Mouse (Mus musculus): ENCODE measurements around the gene Slc37a4. TPM values are rescaled to one million over a fixed set of nuclear protein-coding genes. Genes with fewer than 3 reads are reported as not detected.
"Not testable (repeated sequence)": the region's sequence is repeated elsewhere in the genome, so short reads cannot be mapped to it uniquely, and the experiment has no call there.

Slc37a4 gene
- polyA plus RNA-seq, 1 experiment from 2014 or later: 44.1 TPM

DNA sequence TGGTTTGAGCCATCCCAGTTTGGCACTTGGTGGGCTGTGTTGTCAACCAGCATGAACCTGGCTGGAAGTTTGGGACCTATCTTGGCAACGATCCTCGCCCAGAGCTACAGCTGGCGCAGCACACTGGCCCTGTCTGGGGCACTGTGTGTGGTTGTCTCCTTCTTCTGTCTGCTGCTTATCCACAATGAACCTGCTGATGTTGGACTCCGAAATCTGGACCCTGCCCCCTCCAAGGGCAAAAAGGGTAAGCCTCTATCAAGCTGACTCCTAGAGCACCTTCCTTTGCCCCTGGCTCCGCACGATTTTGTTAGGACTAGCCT lies 3.1 kb downstream of the Slc37a4 start:
- Histone ChIP-seq H3K4me1 (peaks cover 22% of the 10 kb centered on the region), H3K27me3 (replicated peaks) (no peaks in the 10 kb centered on the region), H3K9me3 (no peaks in the 10 kb centered on the region), H3K36me3 (peaks cover 62% of the 10 kb centered on the region), H3K4me2 (replicated peaks) (peak overlapping the region; percentile 95; the same call in 1 of the 2 replicates), H3K4me3 (no peak overlapping the region), H3K9ac (no peak overlapping the region), H3K27ac (no peak overlapping the region)
- no peak for ATAC-seq (ENCODE audit: low FRiP score, low read depth)
- WGBS: 92% methylated on average over 6 of the region's 6 CpGs

GRCm38 (mm10) chr9:44401081-44401480 lies 4.4 kb downstream of the Slc37a4 start:
- ATAC-seq (ENCODE audit: low FRiP score, low read depth): no peak
- H3K9ac ChIP-seq: no peak overlapping the region
- H3K9me3 ChIP-seq: no peaks in the 10 kb centered on the region
- H3K36me3 ChIP-seq: peaks cover 66% of the 10 kb centered on the region
- 90% methylated on average over 4 of the region's 4 CpGs for WGBS
- H3K27ac ChIP-seq: no peak overlapping the region
- H3K4me1 ChIP-seq: peaks cover 24% of the 10 kb centered on the region
- no peak overlapping the region for H3K4me2 ChIP-seq (replicated peaks)
- H3K27me3 ChIP-seq (replicated peaks): no peaks in the 10 kb centered on the region
- no peak overlapping the region; the same call in 1 of the 2 replicates for H3K4me3 ChIP-seq

GRCm38 (mm10) chr9:44405011-44405410 lies 8.4 kb downstream of the Slc37a4 start:
- Histone ChIP-seq H3K27ac (no peak overlapping the region), H3K4me1 (peaks cover 11% of the 10 kb centered on the region), H3K4me3 (no peak overlapping the region)

DNA sequence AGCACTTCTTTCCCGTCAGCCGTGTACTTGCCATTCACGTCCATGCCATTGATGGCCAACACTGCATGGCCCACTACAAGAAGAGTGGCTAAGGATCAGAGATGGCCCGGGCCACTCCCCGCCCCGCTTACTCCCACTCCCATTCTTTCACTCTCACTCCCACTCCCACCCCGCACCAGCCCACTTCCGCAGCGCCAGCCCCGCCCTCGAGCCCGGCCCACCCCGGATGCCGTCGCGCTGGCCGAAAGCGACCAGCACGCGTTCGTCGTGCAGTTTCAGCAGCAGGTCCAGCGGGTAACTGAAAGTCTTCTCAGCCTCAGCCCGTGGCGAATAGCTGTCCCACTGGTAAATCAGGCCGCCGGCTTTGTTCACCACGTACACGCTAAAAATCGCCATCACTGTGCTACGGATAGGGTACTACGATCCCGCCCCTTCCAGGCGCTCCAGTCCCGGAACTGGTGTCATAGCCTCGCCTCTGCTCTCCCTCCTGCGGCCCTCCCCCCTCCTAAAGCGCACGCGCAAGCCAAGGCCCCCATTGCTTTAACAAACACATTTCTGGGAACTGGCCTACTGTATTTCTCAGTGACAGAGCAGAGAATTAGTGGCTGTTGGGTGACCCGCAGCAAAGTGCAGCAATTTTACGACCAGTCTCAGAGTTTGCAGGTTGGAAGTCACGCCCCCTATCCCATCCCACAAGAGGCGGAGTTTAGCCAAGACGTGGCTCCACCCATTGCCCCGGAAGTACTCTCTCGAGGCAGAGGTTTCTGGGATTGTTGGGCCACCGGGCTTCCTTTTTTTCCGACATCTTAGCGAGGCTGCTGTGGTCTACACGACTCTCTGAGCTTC lies 10.5 kb downstream of the Slc37a4 start, which contains the start of the genes Rps25 and Trappc4:
TSS of gene Rps25 (plus strand) at position 234 of the 846 bp plus-strand sequence.
TSS of gene Trappc4 (minus strand) at position 695 of the 846 bp plus-strand sequence.
- WGBS: under 1% methylated on average over 51 of the region's 51 CpGs
- Histone ChIP-seq H3K4me2 (replicated peaks) (peak within 1 kb of the TSS; percentile 86), H3K36me3 (peaks cover 63% of the 10 kb centered on the region), H3K27ac (peak within 1 kb of the TSS; percentile 86), H3K4me1 (peaks cover 11% of the 10 kb centered on the region), H3K27me3 (replicated peaks) (no peaks in the 10 kb centered on the region), H3K9me3 (no peaks in the 10 kb centered on the region), H3K4me3 (peak within 1 kb of the TSS; percentile 72), H3K9ac (peak within 1 kb of the TSS; percentile 73)
- ATAC-seq (ENCODE audit: low FRiP score, low read depth): peak; percentile 95

More at GRCm38 (mm10) chr9:44405011-44405410, 8.4 kb downstream of the Slc37a4 start:
- Histone ChIP-seq H3K27me3 (replicated peaks) (no peaks in the 10 kb centered on the region), H3K36me3 (peaks cover 63% of the 10 kb centered on the region), H3K9ac (no peak overlapping the region), H3K9me3 (no peaks in the 10 kb centered on the region), H3K4me2 (replicated peaks) (no peak overlapping the region)
- WGBS: 86% methylated on average over 3 of the region's 3 CpGs
- no peak for ATAC-seq (ENCODE audit: low FRiP score, low read depth)

DNA sequence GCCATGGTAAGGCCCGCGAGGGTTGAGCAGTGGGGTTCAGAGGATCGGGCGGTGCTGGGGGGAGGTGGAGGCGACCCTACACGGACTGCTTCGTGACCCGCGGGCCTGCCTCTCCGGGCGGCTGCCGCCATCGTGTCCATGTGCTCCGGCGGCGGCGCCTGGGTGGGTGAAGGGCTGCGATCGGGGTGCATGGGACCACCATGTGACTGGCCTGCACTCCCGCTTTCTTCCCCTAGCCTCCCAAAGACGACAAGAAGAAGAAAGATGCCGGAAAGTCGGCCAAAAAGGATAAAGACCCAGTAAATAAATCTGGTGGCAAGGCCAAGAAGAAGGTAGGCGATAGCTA lies 11.1 kb downstream of the Slc37a4 start:
- H3K9ac ChIP-seq: peak overlapping the region; percentile 73
- H3K4me3 ChIP-seq: peak overlapping the region; percentile 72
- H3K9me3 ChIP-seq: no peaks in the 10 kb centered on the region
- H3K4me1 ChIP-seq: peaks cover 11% of the 10 kb centered on the region
- H3K27me3 ChIP-seq (replicated peaks): no peaks in the 10 kb centered on the region
- H3K27ac ChIP-seq: peak overlapping the region; percentile 86; the same call in 1 of the 2 replicates
- no peak; the same call in 1 of the 2 replicates for ATAC-seq (ENCODE audit: low FRiP score, low read depth)
- H3K36me3 ChIP-seq: peaks cover 62% of the 10 kb centered on the region
- WGBS: under 1% methylated on average over 24 of the region's 24 CpGs
- H3K4me2 ChIP-seq (replicated peaks): peak overlapping the region; percentile 86

DNA sequence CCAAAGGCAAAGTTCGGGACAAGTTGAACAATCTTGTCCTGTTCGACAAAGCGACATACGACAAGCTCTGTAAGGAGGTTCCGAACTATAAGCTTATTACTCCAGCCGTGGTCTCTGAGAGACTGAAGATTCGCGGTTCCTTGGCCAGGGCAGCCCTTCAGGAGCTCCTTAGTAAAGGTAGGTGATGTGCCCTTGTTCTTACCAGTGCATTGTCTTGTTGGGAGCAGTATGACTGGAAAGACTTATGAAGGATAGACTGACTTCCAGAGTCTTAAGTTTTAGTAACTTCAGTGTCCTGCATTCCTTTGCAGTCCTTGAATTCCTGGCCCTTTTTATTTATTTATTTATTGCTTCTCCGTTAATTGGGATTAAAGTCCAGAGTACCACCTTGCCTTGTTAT lies 12.0 kb downstream of the Slc37a4 start:
- not testable (repeated sequence) for H3K27me3 ChIP-seq (replicated peaks); H3K9me3 ChIP-seq; H3K9ac ChIP-seq; ATAC-seq (ENCODE audit: low FRiP score, low read depth); H3K27ac ChIP-seq
- Histone ChIP-seq H3K4me2 (replicated peaks) (peak overlapping the region; percentile 86), H3K4me3 (peak overlapping the region; percentile 72), H3K4me1 (peaks cover 11% of the 10 kb centered on the region), H3K36me3 (peaks cover 61% of the 10 kb centered on the region)
- 83% methylated on average over 9 of the region's 9 CpGs for WGBS

- WGBS: 87% methylated on average over 2 of the region's 2 CpGs
- Histone ChIP-seq H3K4me1 (peaks cover 11% of the 10 kb centered on the region), H3K9ac (no peak overlapping the region), H3K4me2 (replicated peaks) (no peak overlapping the region), H3K36me3 (peaks cover 58% of the 10 kb centered on the region), H3K27me3 (replicated peaks) (no peaks in the 10 kb centered on the region), H3K4me3 (no peak overlapping the region), H3K9me3 (no peaks in the 10 kb centered on the region), H3K27ac (no peak overlapping the region)
- ATAC-seq (ENCODE audit: low FRiP score, low read depth): no peak
These were observed 14.1 kb downstream of the Slc37a4 start for GRCm38 (mm10) chr9:44410647-44411336.

- ATAC-seq (ENCODE audit: low FRiP score, low read depth): no peak
- peaks cover 8% of the 10 kb centered on the region for H3K4me1 ChIP-seq
- no peak overlapping the region for H3K27ac ChIP-seq
- H3K36me3 ChIP-seq: peaks cover 58% of the 10 kb centered on the region
- H3K4me2 ChIP-seq (replicated peaks): no peak overlapping the region
- H3K4me3 ChIP-seq: no peak overlapping the region
- no peak overlapping the region for H3K9ac ChIP-seq
- no peaks in the 10 kb centered on the region for H3K9me3 ChIP-seq
- H3K27me3 ChIP-seq (replicated peaks): no peaks in the 10 kb centered on the region
- 86% methylated on average over 1 of the region's 1 CpGs for WGBS
These were observed 15.0 kb downstream of the Slc37a4 start for GRCm38 (mm10) chr9:44411601-44412130.

DNA sequence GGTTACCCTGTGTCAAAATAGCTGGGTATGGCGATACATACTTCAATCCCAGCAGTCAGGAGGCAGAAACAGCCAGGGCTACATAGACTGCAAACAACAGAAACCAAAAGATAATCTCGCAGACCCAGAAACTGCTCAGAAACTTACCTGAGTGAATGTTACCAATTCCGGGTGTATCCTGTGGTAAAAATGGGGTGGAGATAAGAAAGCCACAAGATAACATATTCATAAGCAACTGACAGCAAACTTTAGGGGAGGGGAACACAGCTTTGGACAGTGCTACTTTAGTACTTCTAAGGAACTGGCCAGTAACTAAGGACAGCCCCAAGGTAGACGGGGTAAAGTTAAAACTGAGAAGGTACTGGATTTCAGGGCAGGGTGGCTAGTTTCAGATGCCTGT lies 15.7 kb downstream of the Slc37a4 start:
- Histone ChIP-seq H3K4me2 (replicated peaks) (no peak overlapping the region), H3K27ac (no peak overlapping the region), H3K36me3 (peaks cover 58% of the 10 kb centered on the region), H3K9me3 (no peaks in the 10 kb centered on the region), H3K9ac (no peak overlapping the region), H3K4me3 (no peak overlapping the region), H3K4me1 (peaks cover 12% of the 10 kb centered on the region), H3K27me3 (replicated peaks) (no peaks in the 10 kb centered on the region)
- ATAC-seq (ENCODE audit: low FRiP score, low read depth): no peak
- 89% methylated on average over 4 of the region's 4 CpGs for WGBS

- ATAC-seq (ENCODE audit: low FRiP score, low read depth): no peak
- H3K4me1 ChIP-seq: peaks cover 16% of the 10 kb centered on the region
- no peaks in the 10 kb centered on the region for H3K9me3 ChIP-seq
- no peak overlapping the region for H3K4me3 ChIP-seq
- no peak overlapping the region for H3K4me2 ChIP-seq (replicated peaks)
- 88% methylated on average over 2 of the region's 2 CpGs for WGBS
- no peak overlapping the region for H3K9ac ChIP-seq
- no peaks in the 10 kb centered on the region for H3K27me3 ChIP-seq (replicated peaks)
- peaks cover 58% of the 10 kb centered on the region for H3K36me3 ChIP-seq
- H3K27ac ChIP-seq: no peak overlapping the region
These were observed 16.1 kb downstream of the Slc37a4 start for GRCm38 (mm10) chr9:44412781-44413180.

GRCm38 (mm10) chr9:44417156-44417891 lies 20.7 kb downstream of the Slc37a4 start:
- Histone ChIP-seq H3K4me1 (peaks cover 8% of the 10 kb centered on the region), H3K27me3 (replicated peaks) (no peaks in the 10 kb centered on the region), H3K9me3 (no peaks in the 10 kb centered on the region), H3K27ac (no peak overlapping the region), H3K4me2 (replicated peaks) (peak overlapping the region; percentile 92), H3K4me3 (peak overlapping the region; percentile 70), H3K9ac (peak overlapping the region; percentile 77), H3K36me3 (peaks cover 24% of the 10 kb centered on the region)
- 9% methylated on average over 26 of the region's 26 CpGs for WGBS
- peak; percentile 54 for ATAC-seq (ENCODE audit: low FRiP score, low read depth)
